Mouse (Mus musculus) G1E-ER4 (cell line): ENCODE measurements around the gene Narf. TPM values are rescaled to one million over a fixed set of nuclear protein-coding genes. Genes with fewer than 3 reads are reported as not detected.
A peak's percentile ranks its signal among the peaks of the same experiment; 100 is the strongest.

ENCODE experiments used
- GATA1 ChIP-seq: IDR thresholded peaks from one replicate; pipeline ENCODE4 v1.8.0; 2012; ENCODE audit warnings: low read length, inconsistent platforms
- polyA plus RNA-seq: library from polyadenylated mRNA; stranded (reverse); fragments of >175 nt; gene quantifications from 2 replicates; pipeline ENCODE4 v1.2.3, GENCODE M21; 2012

The Narf gene
- polyA plus RNA-seq, 1 experiment, result 5.0 TPM

GRCm38 (mm10) chr11:121228129-121229017 lies 8.7 kb upstream of the Narf start:
- no peak for TF ChIP-seq GATA1

DNA sequence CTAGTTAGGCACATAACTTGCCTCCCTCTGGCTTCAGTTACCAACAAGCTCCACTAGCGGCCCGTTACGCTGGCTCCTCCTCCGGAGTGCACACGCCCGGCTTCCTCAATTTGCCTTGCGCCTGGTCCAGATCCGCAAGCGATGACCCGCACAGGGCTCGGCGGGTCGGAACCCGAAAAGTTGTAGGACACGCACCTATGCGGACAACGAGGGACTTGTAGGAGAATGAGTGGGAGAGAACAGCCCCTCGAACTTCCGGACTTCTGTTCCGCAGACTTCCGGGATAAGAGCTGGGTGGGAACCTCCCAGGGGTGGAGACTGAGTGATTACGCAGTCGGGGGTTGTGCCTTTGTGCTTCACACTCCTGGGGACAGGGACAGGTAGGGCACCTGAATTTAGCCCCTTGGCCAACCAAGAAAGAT lies 8.0 kb upstream of the Narf start, which contains the start of gene Cybc1:
Cybc1 (minus strand) TSS at position 305 of the 422 bp plus-strand sequence.
- no peak for TF ChIP-seq GATA1

GRCm38 (mm10) chr11:121231191-121231590 lies 5.9 kb upstream of the Narf start:
- no peak for TF ChIP-seq GATA1

- no peak for TF ChIP-seq GATA1
Measured at GRCm38 (mm10) chr11:121231628-121232291, 5.3 kb upstream of the Narf start.

DNA sequence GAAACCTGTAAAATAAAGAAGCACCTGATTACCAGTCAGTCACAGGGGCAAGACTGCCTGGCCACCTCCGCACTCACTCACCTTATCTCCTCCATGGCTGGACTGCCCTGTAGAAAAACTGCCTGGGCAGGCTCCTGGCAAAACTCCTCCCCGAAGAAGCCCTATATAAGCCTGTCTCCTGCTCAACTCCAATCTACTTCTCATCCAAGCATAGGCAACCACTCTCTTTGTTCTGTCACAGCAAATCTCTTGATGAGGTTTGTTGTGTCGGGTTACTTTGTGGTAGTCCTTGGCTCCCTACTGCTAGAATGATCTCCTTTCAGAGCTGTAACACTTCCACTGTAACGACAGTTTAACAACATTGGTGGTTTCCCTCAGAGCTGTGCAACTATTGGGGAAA lies 4.3 kb upstream of the Narf start:
- TF ChIP-seq GATA1, result no peak

- no peak for TF ChIP-seq GATA1
Measured at GRCm38 (mm10) chr11:121235475-121236238, 1.4 kb upstream of the Narf start.

GRCm38 (mm10) chr11:121237345-121238128 lies 484 bp downstream of the Narf start:
- TF ChIP-seq GATA1, result no peak

GRCm38 (mm10) chr11:121239669-121240068 lies 2.6 kb downstream of the Narf start:
- peak; percentile 41 for TF ChIP-seq GATA1

DNA sequence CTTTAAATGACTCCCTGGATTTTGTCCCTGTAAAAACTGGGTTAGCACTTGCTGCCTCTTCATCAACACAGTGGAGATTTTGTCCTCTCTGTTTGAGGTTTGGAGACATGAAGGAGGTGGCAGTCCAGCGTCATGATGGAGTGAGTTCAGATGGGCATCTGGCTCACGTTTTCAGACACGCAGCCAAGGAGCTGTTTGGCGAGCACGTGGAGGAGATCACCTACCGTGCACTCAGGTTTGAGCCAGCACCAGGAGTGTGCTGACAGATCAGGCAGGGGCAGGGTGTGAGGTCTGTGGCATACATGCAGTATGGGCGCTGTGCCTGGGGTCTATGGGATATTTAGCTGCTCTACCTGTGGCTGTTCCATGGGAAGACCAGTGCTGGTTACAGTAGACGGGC lies 13.1 kb downstream of the Narf start:
- no peak for TF ChIP-seq GATA1

- TF ChIP-seq GATA1, result no peak
Measured at GRCm38 (mm10) chr11:121259160-121260100, 22.4 kb downstream of the Narf start, which contains the start of gene Foxk2. Foxk2 (plus strand) TSS chr11:121259990.

GRCm38 (mm10) chr11:121260211-121260906 lies 23.3 kb downstream of the Narf start:
- no peak for TF ChIP-seq GATA1

DNA sequence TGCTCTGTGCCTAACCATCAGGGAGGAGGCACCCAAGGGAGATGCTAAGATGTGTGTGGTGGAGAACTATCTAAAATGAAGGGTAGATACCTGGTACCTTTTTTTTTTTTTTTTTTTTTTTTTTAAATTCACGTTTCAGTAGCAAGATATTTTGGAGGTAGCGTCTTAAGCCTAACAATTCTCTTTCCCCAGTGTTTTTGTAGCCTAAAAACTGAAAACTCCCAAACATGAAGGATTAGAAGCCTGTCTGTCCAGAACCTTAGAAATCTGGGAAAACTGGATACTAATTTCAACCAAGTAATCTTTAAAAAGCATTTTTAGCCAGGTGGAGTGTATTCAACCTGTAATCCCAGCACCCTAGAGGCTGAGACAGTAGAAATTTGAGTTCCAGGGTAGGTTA lies 24.0 kb downstream of the Narf start:
- no peak for TF ChIP-seq GATA1

- TF ChIP-seq GATA1, result no peak
Measured at GRCm38 (mm10) chr11:121277516-121277915, 40.5 kb downstream of the Narf start.
